Mouse (Mus musculus) liver, embryonic 13.5 days (tissue): ENCODE results near the gene Agap1. TPM values are rescaled to one million over a fixed set of nuclear protein-coding genes. Genes with fewer than 3 reads are reported as not detected.
A peak's percentile ranks its signal among the peaks of the same experiment; 100 is the strongest.

Source experiments
- ATAC-seq: fragments of 200-750 bp; cut with Nextera tagmentation; 2 replicates; pipeline ENCODE4 v1.8.0; 2017; ENCODE audit warnings: low read depth, mild to moderate bottlenecking, moderate number of reproducible peaks, moderate library complexity
- DNase-seq: peaks from one replicate; pipeline ENCODE4 v3.0.0; 2022
- H3K27ac ChIP-seq: fragments of 300-500 bp; sonication (generic); 2 replicates; pipeline ENCODE4 v1.5.1; 2015; ENCODE audit warnings: moderate library complexity, mild to moderate bottlenecking, inconsistent platforms
- H3K27me3 ChIP-seq: fragments of 300-500 bp; sonication (generic); 2 replicates; pipeline ENCODE4 v1.6.1; 2015; ENCODE audit warnings: mild to moderate bottlenecking, inconsistent platforms
- H3K36me3 ChIP-seq: fragments of 300-500 bp; sonication (generic); 2 replicates; pipeline ENCODE4 v1.6.1; 2015; ENCODE audit warnings: mild to moderate bottlenecking, inconsistent platforms
- H3K4me1 ChIP-seq: fragments of 300-500 bp; sonication (generic); replicated peaks from 2 replicates; pipeline ENCODE4 v1.6.1; 2015; ENCODE audit warnings: inconsistent platforms
- H3K4me2 ChIP-seq: fragments of 300-500 bp; sonication (generic); 2 replicates; pipeline ENCODE4 v1.6.1; 2015; ENCODE audit warnings: inconsistent platforms, mild to moderate bottlenecking, moderate library complexity
- H3K4me3 ChIP-seq: fragments of 300-500 bp; sonication (generic); replicated peaks from 2 replicates; pipeline ENCODE4 v1.5.1; 2015; ENCODE audit warnings: mild to moderate bottlenecking, inconsistent platforms
- H3K9ac ChIP-seq: fragments of 300-500 bp; sonication (generic); 2 replicates; pipeline ENCODE4 v1.6.1; 2015; ENCODE audit warnings: mild to moderate bottlenecking, inconsistent platforms
- H3K9me3 ChIP-seq: fragments of 300-500 bp; sonication (generic); replicated peaks from 2 replicates; pipeline ENCODE4 v1.6.1; 2016; ENCODE audit warnings: inconsistent platforms
- WGBS: fragments of 180-500 bp; shearing (Covaris S2); methylation state at CpG from one replicate; pipeline ENCODE4 v1.1.7; 2015; ENCODE audit not compliant: insufficient replicate concordance; 5-methylcytosine and 5-hydroxymethylcytosine counted together
- polyA plus RNA-seq: library from polyadenylated mRNA; unstranded; fragments of >200 nt; fragmentation: Nextera tagmentation; extraction: Ambion mirVana; gene quantifications from 2 replicates; pipeline ENCODE4 v1.2.1, GENCODE M21; 2015

Agap1 gene
- polyA plus RNA-seq, 1 experiment from 2014 or later, result 1.2 TPM

DNA sequence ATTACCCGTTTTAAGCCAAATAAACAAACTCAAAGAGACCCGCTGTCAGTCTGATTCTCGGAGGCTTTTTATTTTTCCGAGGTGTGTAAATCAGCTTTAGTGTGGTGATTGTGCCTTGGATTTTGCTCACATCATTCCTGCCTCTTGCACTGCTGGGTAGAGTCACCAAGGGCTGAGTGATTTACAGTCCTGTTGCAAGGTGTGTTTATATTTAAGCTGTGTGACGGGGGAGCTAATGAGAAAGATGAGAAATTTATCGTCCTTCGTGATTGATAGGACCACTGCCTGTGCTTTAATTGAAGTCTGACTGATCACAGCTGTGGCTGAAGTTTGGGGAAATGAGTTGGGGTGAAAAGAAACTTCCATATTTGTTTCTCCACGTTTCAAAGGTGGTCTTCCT, 192.9 kb downstream of the Agap1 start:
- Histone ChIP-seq H3K4me2 (no peak overlapping the region), H3K27me3 (no peaks in the 10 kb centered on the region), H3K4me1 (peaks cover 18% of the 10 kb centered on the region), H3K9me3 (no peaks in the 10 kb centered on the region), H3K9ac (no peak overlapping the region), H3K4me3 (no peak overlapping the region), H3K36me3 (no peaks in the 10 kb centered on the region), H3K27ac (no peak overlapping the region)
- DNase-seq (no peak), ATAC-seq (no peak)
- WGBS, result 62% methylated on average over 8 of the region's 8 CpGs

DNA sequence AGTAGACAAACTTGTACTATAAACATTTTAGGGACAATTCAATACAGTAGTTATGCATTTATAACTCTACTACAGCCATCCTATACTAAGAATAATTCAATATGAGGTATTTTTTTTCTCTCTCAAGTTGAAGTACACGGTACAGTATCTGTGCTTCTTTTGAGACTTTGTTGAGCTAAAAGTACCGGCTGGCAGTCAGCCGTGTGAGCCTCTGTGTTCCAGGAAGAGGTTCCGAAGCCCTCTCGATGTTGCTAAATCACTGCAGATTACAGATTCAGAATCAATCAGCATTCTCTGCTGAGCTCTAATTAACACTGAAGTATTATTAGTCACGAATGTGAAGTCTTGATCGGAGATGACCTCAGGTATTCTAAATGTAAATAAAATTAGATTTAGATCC, 196.0 kb downstream of the Agap1 start:
- Histone ChIP-seq H3K9me3 (no peaks in the 10 kb centered on the region), H3K36me3 (no peaks in the 10 kb centered on the region), H3K4me1 (peaks cover 5% of the 10 kb centered on the region), H3K4me2 (no peak overlapping the region), H3K27ac (no peak overlapping the region), H3K4me3 (no peak overlapping the region), H3K27me3 (no peaks in the 10 kb centered on the region), H3K9ac (no peak overlapping the region)
- 70% methylated on average over 7 of the region's 7 CpGs for WGBS
- ATAC-seq (no peak), DNase-seq (no peak)

DNA sequence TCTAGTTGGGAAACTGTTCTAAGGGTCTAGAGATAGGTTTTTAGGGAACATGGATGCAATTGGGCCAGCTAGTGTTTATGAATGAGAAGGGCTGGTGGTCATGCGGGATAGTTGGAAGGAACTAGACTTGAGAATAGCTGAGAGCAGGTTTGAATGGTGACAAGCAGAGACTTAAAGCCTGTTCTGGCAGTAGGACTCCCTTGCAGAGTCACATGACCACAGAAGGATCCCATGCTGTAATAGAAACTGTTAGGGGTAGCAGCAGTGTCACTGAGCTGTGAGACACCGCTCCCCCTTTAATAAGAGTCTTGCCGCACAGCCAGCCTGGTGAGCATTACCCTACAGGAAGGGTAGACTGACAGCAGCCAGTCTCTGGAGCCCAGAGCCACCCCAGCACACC, 201.6 kb downstream of the Agap1 start:
- no peaks in the 10 kb centered on the region for H3K27me3 ChIP-seq
- no peak overlapping the region for H3K9ac ChIP-seq
- no peaks in the 10 kb centered on the region for H3K9me3 ChIP-seq
- DNase-seq, result no peak
- H3K27ac ChIP-seq, result no peak overlapping the region
- no peak for ATAC-seq
- H3K4me2 ChIP-seq, result no peak overlapping the region
- no peak overlapping the region for H3K4me3 ChIP-seq
- H3K36me3 ChIP-seq, result no peaks in the 10 kb centered on the region
- H3K4me1 ChIP-seq, result peaks cover 5% of the 10 kb centered on the region; the same call in 1 of the 2 replicates
- 72% methylated on average over 3 of the region's 3 CpGs for WGBS

- Histone ChIP-seq H3K4me2 (no peak overlapping the region), H3K4me1 (peaks cover 2% of the 10 kb centered on the region; the same call in 1 of the 2 replicates), H3K27ac (no peak overlapping the region), H3K4me3 (no peak overlapping the region), H3K9ac (no peak overlapping the region), H3K36me3 (no peaks in the 10 kb centered on the region), H3K9me3 (no peaks in the 10 kb centered on the region), H3K27me3 (no peaks in the 10 kb centered on the region)
- WGBS, result 59% methylated on average over 11 of the region's 11 CpGs
- DNase-seq, result no peak
- no peak for ATAC-seq
Measured at GRCm38 (mm10) chr1:89656643-89657321, 202.2 kb downstream of the Agap1 start.

DNA sequence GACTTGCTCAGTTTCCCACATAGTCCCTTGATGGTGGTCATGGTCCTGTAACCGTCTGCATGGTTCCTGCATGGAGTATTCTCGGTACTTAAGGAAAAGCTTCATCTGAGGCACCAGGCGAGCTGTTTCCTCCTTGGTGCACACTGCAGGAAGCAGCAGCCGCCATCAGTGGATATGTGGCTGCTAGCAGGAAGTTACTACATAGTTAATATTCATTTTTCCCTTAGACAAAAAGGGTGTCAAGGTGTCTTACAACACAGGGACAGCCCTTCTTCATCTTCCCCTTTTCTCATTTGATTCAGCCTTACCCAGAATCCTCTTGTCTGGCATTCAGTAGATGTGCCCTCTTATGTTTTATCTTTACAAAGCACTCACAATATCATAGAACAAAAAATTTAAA, 206.2 kb downstream of the Agap1 start:
- Histone ChIP-seq H3K9ac (no peak overlapping the region), H3K36me3 (no peaks in the 10 kb centered on the region), H3K4me3 (no peak overlapping the region), H3K27ac (no peak overlapping the region), H3K9me3 (no peaks in the 10 kb centered on the region), H3K4me2 (no peak overlapping the region), H3K4me1 (no peaks in the 10 kb centered on the region), H3K27me3 (no peaks in the 10 kb centered on the region)
- WGBS, result 46% methylated on average over 4 of the region's 4 CpGs
- DNase-seq, result no peak
- no peak for ATAC-seq

DNA sequence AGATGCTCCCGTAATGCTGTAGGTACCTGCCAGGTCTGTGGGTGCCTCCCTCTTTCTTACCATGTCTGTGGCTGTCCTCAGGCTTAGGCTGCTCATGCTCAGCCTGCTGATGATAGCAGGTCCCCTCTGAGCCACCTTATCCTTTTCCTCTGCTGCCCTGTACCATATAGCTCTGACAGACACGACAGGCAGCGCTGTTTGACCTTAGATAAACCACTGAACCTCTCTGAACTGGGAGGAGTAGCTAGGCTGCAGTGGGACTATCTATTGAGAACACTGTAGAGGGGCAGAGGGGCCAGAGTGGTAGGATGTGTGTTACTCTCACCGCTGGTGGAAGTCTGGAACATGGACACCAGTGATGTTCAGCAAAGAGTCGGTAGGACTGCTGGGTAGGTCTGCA, 211.5 kb downstream of the Agap1 start:
- WGBS, result 39% methylated on average over 5 of the region's 5 CpGs
- H3K4me2 ChIP-seq, result no peak overlapping the region
- no peak overlapping the region for H3K27ac ChIP-seq
- H3K36me3 ChIP-seq, result 0 out of 2 replicates have a peak, but pooled peaks cover 5% of the 10 kb centered on the region
- no peaks in the 10 kb centered on the region for H3K9me3 ChIP-seq
- H3K4me3 ChIP-seq, result no peak overlapping the region
- H3K4me1 ChIP-seq, result 0 out of 2 replicates have a peak, but pooled peaks cover 6% of the 10 kb centered on the region
- H3K9ac ChIP-seq, result no peak overlapping the region
- DNase-seq (no peak), ATAC-seq (peak; percentile 62)
- H3K27me3 ChIP-seq, result no peaks in the 10 kb centered on the region

DNA sequence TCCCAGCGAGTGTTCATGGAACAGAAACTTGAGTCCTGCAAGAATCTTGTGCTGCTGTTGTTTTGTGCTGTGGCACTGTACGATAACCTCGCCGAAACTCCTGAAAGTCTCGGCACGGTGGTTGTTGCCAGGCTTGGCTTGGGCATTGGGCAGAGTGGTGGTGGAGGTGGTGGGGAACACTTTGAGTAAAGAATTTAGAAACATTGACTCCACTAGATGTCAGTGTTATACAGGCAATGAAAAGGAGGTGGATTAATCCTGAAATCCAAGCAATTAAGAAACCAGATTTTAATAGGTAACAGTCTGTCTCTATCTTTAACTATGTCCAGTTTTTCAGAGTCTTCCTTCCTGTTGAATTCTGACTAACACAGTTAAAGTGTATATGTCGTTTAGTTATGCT, 212.8 kb downstream of the Agap1 start:
- WGBS, result 72% methylated on average over 7 of the region's 7 CpGs

DNA sequence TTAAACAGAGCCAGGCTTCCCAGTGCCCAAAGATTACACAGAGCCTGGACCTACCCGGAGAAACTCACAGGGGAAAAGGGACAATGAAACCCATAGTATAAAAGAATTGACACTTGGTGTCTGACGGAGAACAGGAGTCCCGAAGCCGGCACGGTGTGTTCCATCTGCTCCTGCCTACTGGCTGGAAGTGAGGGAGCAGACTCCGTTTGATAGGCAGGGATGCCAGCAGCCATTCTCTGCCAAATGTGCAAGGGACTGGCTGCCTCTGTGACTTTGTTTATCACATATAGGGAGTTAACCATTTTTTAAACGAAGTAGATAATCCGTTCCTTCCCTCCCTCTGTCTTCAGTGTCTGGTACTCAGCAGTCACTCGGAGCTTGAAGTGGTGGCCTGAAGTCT, 214.0 kb downstream of the Agap1 start:
- WGBS, result 73% methylated on average over 9 of the region's 9 CpGs
- H3K9me3 ChIP-seq, result no peaks in the 10 kb centered on the region
- H3K27me3 ChIP-seq, result no peaks in the 10 kb centered on the region
- ATAC-seq (no peak), DNase-seq (no peak)
- H3K27ac ChIP-seq, result no peak overlapping the region
- H3K4me1 ChIP-seq, result 0 out of 2 replicates have a peak, but pooled peaks cover 6% of the 10 kb centered on the region
- no peak overlapping the region for H3K9ac ChIP-seq
- H3K4me2 ChIP-seq, result no peak overlapping the region
- H3K4me3 ChIP-seq, result no peak overlapping the region
- H3K36me3 ChIP-seq, result peaks cover 12% of the 10 kb centered on the region

More for the DNA sequence above, 212.8 kb downstream of the Agap1 start:
- no peak for DNase-seq
- H3K36me3 ChIP-seq, result 0 out of 2 replicates have a peak, but pooled peaks cover 5% of the 10 kb centered on the region
- no peak overlapping the region for H3K4me3 ChIP-seq
- 0 out of 2 replicates have a peak, but pooled peaks cover 6% of the 10 kb centered on the region for H3K4me1 ChIP-seq
- no peak overlapping the region for H3K9ac ChIP-seq
- no peak for ATAC-seq
- no peaks in the 10 kb centered on the region for H3K27me3 ChIP-seq
- no peak overlapping the region for H3K4me2 ChIP-seq
- H3K27ac ChIP-seq, result no peak overlapping the region
- no peaks in the 10 kb centered on the region for H3K9me3 ChIP-seq

- 87% methylated on average over 26 of the region's 26 CpGs for WGBS
- ATAC-seq, result no peak
- no peaks in the 10 kb centered on the region for H3K9me3 ChIP-seq
- H3K9ac ChIP-seq, result no peak overlapping the region
- 0 out of 2 replicates have a peak, but pooled peaks cover 2% of the 10 kb centered on the region for H3K4me1 ChIP-seq
- H3K27me3 ChIP-seq, result no peaks in the 10 kb centered on the region
- H3K27ac ChIP-seq, result no peak overlapping the region
- DNase-seq, result no peak
- H3K4me3 ChIP-seq, result no peak overlapping the region
- H3K36me3 ChIP-seq, result peaks cover 19% of the 10 kb centered on the region
- H3K4me2 ChIP-seq, result no peak overlapping the region
Measured at GRCm38 (mm10) chr1:89671110-89671787, 216.6 kb downstream of the Agap1 start.

- Histone ChIP-seq H3K27ac (no peak overlapping the region), H3K4me3 (no peak overlapping the region), H3K9ac (no peak overlapping the region), H3K9me3 (no peaks in the 10 kb centered on the region), H3K36me3 (peaks cover 19% of the 10 kb centered on the region), H3K27me3 (no peaks in the 10 kb centered on the region), H3K4me1 (no peaks in the 10 kb centered on the region), H3K4me2 (no peak overlapping the region)
- no peak for ATAC-seq
- 73% methylated on average over 6 of the region's 6 CpGs for WGBS
- DNase-seq, result no peak
Measured at GRCm38 (mm10) chr1:89673071-89673470, 218.5 kb downstream of the Agap1 start.

- no peaks in the 10 kb centered on the region for H3K9me3 ChIP-seq
- no peaks in the 10 kb centered on the region for H3K4me1 ChIP-seq
- no peak overlapping the region for H3K9ac ChIP-seq
- 67% methylated on average over 3 of the region's 3 CpGs for WGBS
- H3K4me2 ChIP-seq, result no peak overlapping the region
- DNase-seq, result no peak
- no peak overlapping the region for H3K27ac ChIP-seq
- no peaks in the 10 kb centered on the region for H3K27me3 ChIP-seq
- no peak overlapping the region for H3K4me3 ChIP-seq
- ATAC-seq, result no peak
- peaks cover 19% of the 10 kb centered on the region for H3K36me3 ChIP-seq
Measured at GRCm38 (mm10) chr1:89673686-89674085, 219.1 kb downstream of the Agap1 start.

DNA sequence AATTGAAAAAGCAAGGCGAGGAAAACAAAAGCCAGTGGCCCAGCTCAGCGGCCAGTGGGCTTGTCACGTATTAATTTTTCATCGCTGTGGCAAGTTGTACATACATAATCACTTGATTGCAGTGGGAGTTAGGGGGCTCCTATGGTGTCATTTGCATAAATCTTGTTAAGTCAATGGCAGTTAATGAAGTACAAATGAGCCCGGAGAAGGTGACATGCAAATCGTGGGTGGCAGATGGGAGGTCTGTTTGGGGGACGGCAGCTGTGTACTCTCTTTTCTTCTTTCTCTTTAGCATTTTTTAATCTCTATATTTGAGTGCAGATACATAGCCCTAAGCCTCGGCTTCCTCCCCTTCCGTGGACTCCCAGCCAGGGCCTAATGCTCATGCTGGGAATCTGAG, 220.1 kb downstream of the Agap1 start:
- Histone ChIP-seq H3K27ac (no peak overlapping the region), H3K4me1 (no peaks in the 10 kb centered on the region), H3K4me3 (no peak overlapping the region), H3K27me3 (no peaks in the 10 kb centered on the region), H3K36me3 (peaks cover 18% of the 10 kb centered on the region), H3K4me2 (no peak overlapping the region), H3K9ac (no peak overlapping the region), H3K9me3 (no peaks in the 10 kb centered on the region)
- no peak for DNase-seq
- WGBS, result 70% methylated on average over 9 of the region's 9 CpGs
- ATAC-seq, result no peak
